Mouse (Mus musculus) limb, embryonic 11.5 days (tissue): Measurements from ENCODE around the gene Mapk12. TPM values are rescaled to one million over a fixed set of nuclear protein-coding genes. Genes with fewer than 3 reads are reported as not detected.

Experiments used
- ATAC-seq: fragments of 200-750 bp; cut with Nextera tagmentation; 2 replicates; pipeline ENCODE4 v1.8.0; 2017; ENCODE audit warnings: low read depth; ENCODE audit not compliant: insufficient number of reproducible peaks, low FRiP score, low TSS enrichment
- DNase-seq: peaks from one replicate; pipeline ENCODE4 v3.0.0-alpha.2; 2015; ENCODE audit warnings: low spot score
- H3K27ac ChIP-seq: fragments of 300-500 bp; sonication (generic); replicated peaks from 2 replicates; pipeline ENCODE4 v1.5.1; 2014; ENCODE audit warnings: low read depth, mild to moderate bottlenecking, low read length
- H3K27me3 ChIP-seq: fragments of 300-500 bp; sonication (generic); 2 replicates; pipeline ENCODE4 v1.6.1; 2014; ENCODE audit warnings: mild to moderate bottlenecking, low read length, mixed read lengths; ENCODE audit not compliant: control insufficient read depth, insufficient read depth
- H3K36me3 ChIP-seq: fragments of 300-500 bp; sonication (generic); 2 replicates; pipeline ENCODE4 v1.6.1; 2014; ENCODE audit warnings: mild to moderate bottlenecking, low read length, moderate library complexity, mixed read lengths; ENCODE audit not compliant: control insufficient read depth, insufficient read depth
- H3K4me1 ChIP-seq: fragments of 300-500 bp; sonication (generic); 2 replicates; pipeline ENCODE4 v1.6.1; 2014; ENCODE audit warnings: low read length, mixed read lengths; ENCODE audit not compliant: control insufficient read depth, insufficient read depth
- H3K4me2 ChIP-seq: fragments of 300-500 bp; sonication (generic); 2 replicates; pipeline ENCODE4 v1.6.1; 2014; ENCODE audit warnings: low read depth, mild to moderate bottlenecking, moderate library complexity; ENCODE audit not compliant: severe bottlenecking
- H3K4me3 ChIP-seq: fragments of 300-500 bp; sonication (generic); 2 replicates; pipeline ENCODE4 v1.5.1; 2014; ENCODE audit warnings: low read depth, low read length
- H3K9ac ChIP-seq: fragments of 300-500 bp; sonication (generic); 2 replicates; pipeline ENCODE4 v1.6.1; 2014; ENCODE audit warnings: mild to moderate bottlenecking, low read length
- H3K9me3 ChIP-seq: fragments of 300-500 bp; sonication (generic); 2 replicates; pipeline ENCODE4 v1.6.1; 2016; ENCODE audit warnings: low read length; ENCODE audit not compliant: control insufficient read depth
- WGBS: fragments of 180-500 bp; shearing (Covaris S2); extraction: QIAGEN DNeasy Blood & Tissue Kit; methylation state at CpG from one replicate; pipeline ENCODE4 v1.1.7; 2014; 5-methylcytosine and 5-hydroxymethylcytosine counted together
- polyA plus RNA-seq: library from polyadenylated mRNA; unstranded; fragments of >200 nt; fragmentation: Nextera tagmentation; extraction: Ambion mirVana; gene quantifications from 2 replicates; pipeline ENCODE4 v1.2.1, GENCODE M21; 2014

Mapk12 gene
- 14.3 and 15.2 TPM in 2 replicates for polyA plus RNA-seq

- no peaks in the 10 kb centered on the region for H3K36me3 ChIP-seq
- H3K4me2 ChIP-seq: peak within 1 kb of the TSS; percentile 98
- H3K27ac ChIP-seq: no peak within 1 kb of the TSS; the same call in 1 of the 2 replicates
- H3K9ac ChIP-seq: peak within 1 kb of the TSS; percentile 61
- no peaks in the 10 kb centered on the region for H3K27me3 ChIP-seq
- peak within 1 kb of the TSS; percentile 57 for H3K4me3 ChIP-seq
- DNase-seq: peak; percentile 70
- peaks cover 11% of the 10 kb centered on the region for H3K4me1 ChIP-seq
- H3K9me3 ChIP-seq: no peaks in the 10 kb centered on the region
- under 1% methylated on average over 21 of the region's 21 CpGs for WGBS
- peak; percentile 65 for ATAC-seq
Measured at GRCm38 (mm10) chr15:89140659-89141252, at the start of gene Mapk12. Mapk12 (minus strand) TSS chr15:89140703.

- no peak overlapping the region for H3K4me2 ChIP-seq
- H3K4me3 ChIP-seq: no peak overlapping the region
- DNase-seq (no peak), ATAC-seq (no peak)
- no peaks in the 10 kb centered on the region for H3K36me3 ChIP-seq
- H3K27ac ChIP-seq: no peak overlapping the region
- H3K27me3 ChIP-seq: no peaks in the 10 kb centered on the region
- no peak overlapping the region for H3K9ac ChIP-seq
- 87% methylated on average over 5 of the region's 5 CpGs for WGBS
- H3K4me1 ChIP-seq: peaks cover 16% of the 10 kb centered on the region; the same call in 1 of the 2 replicates
- no peaks in the 10 kb centered on the region for H3K9me3 ChIP-seq
Measured at GRCm38 (mm10) chr15:89184937-89185227, 44.4 kb upstream of the Mapk12 start.

DNA sequence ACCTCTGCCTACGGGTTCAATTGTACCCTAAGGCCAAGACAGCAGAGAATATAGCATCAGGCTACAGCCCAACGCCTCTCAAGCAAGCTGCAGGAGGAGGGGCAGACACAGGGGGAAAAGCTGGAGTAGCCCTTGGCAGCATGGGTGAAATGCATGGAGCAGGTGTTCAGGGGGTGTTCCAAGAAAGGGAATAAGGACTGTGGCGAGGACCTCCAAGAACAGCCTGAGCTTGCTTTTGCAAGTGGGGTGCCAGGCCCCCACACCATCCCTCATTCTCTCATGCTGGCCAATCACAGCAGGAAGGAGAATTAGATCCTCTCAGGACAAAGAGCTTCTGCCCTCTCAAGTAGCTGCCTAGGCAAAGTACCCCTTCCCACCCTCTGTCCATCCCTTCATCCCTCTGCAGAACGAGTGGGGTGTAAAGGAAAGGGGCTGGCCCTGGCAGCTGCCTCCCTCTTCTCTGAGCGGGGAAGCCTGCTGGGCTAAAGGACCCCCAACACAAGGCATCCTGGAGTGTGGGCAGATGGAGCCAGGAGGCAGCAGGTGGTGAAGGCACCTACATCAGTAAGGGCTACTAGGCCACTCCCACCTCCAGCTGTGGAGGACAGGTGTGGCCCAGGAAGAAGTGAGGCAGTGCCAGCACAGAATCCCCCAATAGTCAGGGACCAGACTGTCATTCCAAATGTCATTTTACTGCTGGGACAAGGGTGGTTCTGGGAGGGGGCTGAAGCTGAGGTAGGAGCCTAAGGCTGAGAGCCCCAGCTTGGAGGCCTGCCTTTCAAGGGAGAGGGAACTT is 43.8 kb upstream of the Mapk12 start:
- no peak overlapping the region for H3K4me3 ChIP-seq
- H3K27ac ChIP-seq: no peak overlapping the region
- ATAC-seq (no peak), DNase-seq (no peak)
- H3K27me3 ChIP-seq: no peaks in the 10 kb centered on the region
- no peak overlapping the region for H3K9ac ChIP-seq
- WGBS: 70% methylated on average over 5 of the region's 5 CpGs
- peaks cover 18% of the 10 kb centered on the region; the same call in 1 of the 2 replicates for H3K4me1 ChIP-seq
- no peak overlapping the region for H3K4me2 ChIP-seq
- H3K9me3 ChIP-seq: no peaks in the 10 kb centered on the region
- no peaks in the 10 kb centered on the region for H3K36me3 ChIP-seq

GRCm38 (mm10) chr15:89182842-89183241 is 42.3 kb upstream of the Mapk12 start:
- Histone ChIP-seq H3K4me2 (no peak overlapping the region), H3K27me3 (no peaks in the 10 kb centered on the region), H3K27ac (no peak overlapping the region), H3K9ac (no peak overlapping the region), H3K4me3 (no peak overlapping the region), H3K9me3 (no peaks in the 10 kb centered on the region), H3K36me3 (no peaks in the 10 kb centered on the region), H3K4me1 (peaks cover 28% of the 10 kb centered on the region)
- ATAC-seq: no peak
- no peak for DNase-seq
- 46% methylated on average over 5 of the region's 5 CpGs for WGBS

- 41% methylated on average over 6 of the region's 6 CpGs for WGBS
- H3K27me3 ChIP-seq: no peaks in the 10 kb centered on the region
- ATAC-seq (no peak), DNase-seq (no peak)
- no peak overlapping the region for H3K4me2 ChIP-seq
- no peaks in the 10 kb centered on the region for H3K9me3 ChIP-seq
- H3K4me3 ChIP-seq: no peak overlapping the region
- no peak overlapping the region for H3K9ac ChIP-seq
- no peak overlapping the region for H3K27ac ChIP-seq
- no peaks in the 10 kb centered on the region for H3K36me3 ChIP-seq
- peaks cover 33% of the 10 kb centered on the region for H3K4me1 ChIP-seq
Measured at GRCm38 (mm10) chr15:89182328-89182741, 41.8 kb upstream of the Mapk12 start.

DNA sequence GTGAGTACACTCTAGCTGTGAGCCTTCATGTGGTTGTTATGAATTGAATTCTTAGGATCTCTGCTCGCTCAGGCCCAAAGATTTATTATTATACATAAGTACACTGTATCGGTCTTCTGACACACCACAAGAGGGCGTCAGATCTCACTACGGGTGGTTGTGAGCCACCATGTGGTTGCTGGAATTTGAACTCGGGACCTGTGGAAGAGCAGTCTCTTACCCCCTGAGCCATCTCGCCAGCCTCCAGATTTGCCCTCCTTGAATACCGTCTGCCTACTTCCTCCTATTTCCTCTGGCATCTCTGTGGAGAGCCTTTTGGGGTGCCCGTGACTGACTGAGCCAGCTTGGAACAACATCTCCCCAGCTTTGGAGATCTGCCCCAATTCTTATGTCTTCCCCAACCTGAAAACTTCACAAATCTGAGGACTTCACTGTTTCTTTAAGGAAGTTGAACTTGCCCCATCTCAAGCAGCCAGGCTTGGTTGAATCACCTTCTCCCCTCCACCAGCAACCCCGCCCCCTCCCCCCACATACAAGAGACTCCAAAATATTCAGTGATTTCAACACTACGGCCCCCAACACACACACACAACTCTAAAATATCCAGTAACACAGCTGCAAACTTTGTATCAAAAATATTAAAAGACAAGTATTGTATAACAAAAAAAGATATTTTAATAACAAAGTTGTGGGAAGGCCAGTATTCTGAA is 41.2 kb upstream of the Mapk12 start:
- 73% methylated on average over 10 of the region's 10 CpGs for WGBS
- peaks cover 40% of the 10 kb centered on the region for H3K4me1 ChIP-seq
- H3K27me3 ChIP-seq: no peaks in the 10 kb centered on the region
- ATAC-seq: no peak
- no peak overlapping the region for H3K27ac ChIP-seq
- H3K9me3 ChIP-seq: no peaks in the 10 kb centered on the region
- no peaks in the 10 kb centered on the region for H3K36me3 ChIP-seq
- no peak overlapping the region for H3K9ac ChIP-seq
- DNase-seq: no peak
- no peak overlapping the region for H3K4me3 ChIP-seq
- peak overlapping the region; percentile 67; the same call in 1 of the 2 replicates for H3K4me2 ChIP-seq

DNA sequence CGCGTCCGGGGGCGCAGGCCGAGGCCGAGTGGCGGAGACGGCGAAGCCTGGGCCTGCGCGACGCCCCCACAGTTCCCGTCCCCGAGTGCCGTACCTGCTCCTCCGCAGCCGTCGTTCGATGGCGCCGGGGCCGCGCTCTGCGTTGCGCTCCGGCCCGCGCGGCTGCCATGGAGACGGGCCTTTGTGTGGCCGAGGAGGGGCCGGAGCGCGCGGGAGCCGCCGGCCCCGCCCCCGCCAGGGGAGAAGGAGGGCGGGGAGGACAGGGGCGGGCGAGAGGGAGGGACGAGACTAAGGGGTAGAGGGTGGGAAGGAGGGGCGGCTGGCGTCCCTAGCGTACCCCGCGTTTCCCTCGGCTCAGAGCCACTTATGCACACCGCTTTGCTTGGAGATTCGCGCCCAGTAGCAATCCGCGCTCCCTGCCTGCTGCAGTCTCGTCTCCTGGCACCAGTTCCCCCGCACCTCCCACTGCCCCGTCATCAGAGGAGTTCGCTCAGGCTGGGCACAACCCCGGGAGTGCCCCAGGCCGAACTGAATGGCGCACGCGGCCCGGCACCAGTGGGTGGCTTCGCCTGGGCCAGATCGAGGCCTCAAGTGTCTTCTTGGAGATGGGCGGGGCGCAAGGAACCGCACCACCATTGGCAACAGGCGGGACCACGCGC is 40.2 kb upstream of the Mapk12 start, which contains the start of gene Plxnb2:
Gene Plxnb2, minus strand, starts transcription at position 218 of the 659 bp plus-strand sequence.
- Histone ChIP-seq H3K9me3 (no peaks in the 10 kb centered on the region), H3K4me2 (peak within 1 kb of the TSS; percentile 67), H3K27me3 (no peaks in the 10 kb centered on the region), H3K4me3 (peak within 1 kb of the TSS; percentile 94), H3K4me1 (peaks cover 43% of the 10 kb centered on the region), H3K9ac (peak within 1 kb of the TSS; percentile 91), H3K27ac (peak within 1 kb of the TSS; percentile 86), H3K36me3 (no peaks in the 10 kb centered on the region)
- WGBS: under 1% methylated on average over 54 of the region's 72 CpGs
- ATAC-seq: peak; percentile 83
- DNase-seq: peak; percentile 87

GRCm38 (mm10) chr15:89180081-89180541 is 39.6 kb upstream of the Mapk12 start:
- peak overlapping the region; percentile 91 for H3K9ac ChIP-seq
- H3K9me3 ChIP-seq: no peaks in the 10 kb centered on the region
- peak overlapping the region; percentile 94 for H3K4me3 ChIP-seq
- peak overlapping the region; percentile 67 for H3K4me2 ChIP-seq
- H3K36me3 ChIP-seq: no peaks in the 10 kb centered on the region
- no peak for ATAC-seq
- WGBS: under 1% methylated on average over 26 of the region's 26 CpGs
- no peaks in the 10 kb centered on the region for H3K27me3 ChIP-seq
- peak; percentile 67 for DNase-seq
- H3K27ac ChIP-seq: peak overlapping the region; percentile 86
- peaks cover 42% of the 10 kb centered on the region for H3K4me1 ChIP-seq
